Mouse (Mus musculus) neural tube, embryonic 12.5 days (tissue): ENCODE results near the gene Sqstm1. TPM values are rescaled to one million over a fixed set of nuclear protein-coding genes. Genes with fewer than 3 reads are reported as not detected.
"Not testable (repeated sequence)": the region's sequence is repeated elsewhere in the genome, so short reads cannot be mapped to it uniquely, and the experiment has no call there.

ENCODE experiments used
- ATAC-seq: fragments of 200-750 bp; cut with Nextera tagmentation; 2 replicates; pipeline ENCODE4 v1.8.0; 2017; ENCODE audit warnings: low read depth, mild to moderate bottlenecking, moderate TSS enrichment, moderate library complexity; ENCODE audit not compliant: low FRiP score
- H3K27ac ChIP-seq: fragments of 300-500 bp; sonication (generic); 2 replicates; pipeline ENCODE4 v1.5.1; 2016
- H3K27me3 ChIP-seq: fragments of 300-500 bp; sonication (generic); replicated peaks from 2 replicates; pipeline ENCODE4 v1.6.1; 2016; ENCODE audit warnings: mild to moderate bottlenecking
- H3K36me3 ChIP-seq: fragments of 300-500 bp; sonication (generic); 2 replicates; pipeline ENCODE4 v1.6.1; 2016; ENCODE audit warnings: mild to moderate bottlenecking
- H3K4me1 ChIP-seq: fragments of 300-500 bp; sonication (generic); 2 replicates; pipeline ENCODE4 v1.6.1; 2016
- H3K4me2 ChIP-seq: fragments of 300-500 bp; sonication (generic); replicated peaks from 2 replicates; pipeline ENCODE4 v1.6.1; 2016; ENCODE audit warnings: mild to moderate bottlenecking
- H3K4me3 ChIP-seq: fragments of 300-500 bp; sonication (generic); 2 replicates; pipeline ENCODE4 v1.5.1; 2016
- H3K9ac ChIP-seq: fragments of 300-500 bp; sonication (generic); 2 replicates; pipeline ENCODE4 v1.6.1; 2016; ENCODE audit warnings: mild to moderate bottlenecking
- H3K9me3 ChIP-seq: fragments of 300-500 bp; sonication (generic); 2 replicates; pipeline ENCODE4 v1.6.1; 2016; ENCODE audit warnings: mild to moderate bottlenecking
- WGBS: fragments of 180-500 bp; shearing (Covaris S2); methylation state at CpG from one replicate; pipeline ENCODE4 v1.1.7; 2016; 5-methylcytosine and 5-hydroxymethylcytosine counted together
- polyA plus RNA-seq: library from polyadenylated mRNA; unstranded; fragments of >200 nt; fragmentation: Nextera tagmentation; extraction: Ambion mirVana; gene quantifications from 2 replicates; pipeline ENCODE4 v1.2.1, GENCODE M21; 2016

Sqstm1 gene
- polyA plus RNA-seq, 1 experiment from 2014 or later: 241 TPM

DNA sequence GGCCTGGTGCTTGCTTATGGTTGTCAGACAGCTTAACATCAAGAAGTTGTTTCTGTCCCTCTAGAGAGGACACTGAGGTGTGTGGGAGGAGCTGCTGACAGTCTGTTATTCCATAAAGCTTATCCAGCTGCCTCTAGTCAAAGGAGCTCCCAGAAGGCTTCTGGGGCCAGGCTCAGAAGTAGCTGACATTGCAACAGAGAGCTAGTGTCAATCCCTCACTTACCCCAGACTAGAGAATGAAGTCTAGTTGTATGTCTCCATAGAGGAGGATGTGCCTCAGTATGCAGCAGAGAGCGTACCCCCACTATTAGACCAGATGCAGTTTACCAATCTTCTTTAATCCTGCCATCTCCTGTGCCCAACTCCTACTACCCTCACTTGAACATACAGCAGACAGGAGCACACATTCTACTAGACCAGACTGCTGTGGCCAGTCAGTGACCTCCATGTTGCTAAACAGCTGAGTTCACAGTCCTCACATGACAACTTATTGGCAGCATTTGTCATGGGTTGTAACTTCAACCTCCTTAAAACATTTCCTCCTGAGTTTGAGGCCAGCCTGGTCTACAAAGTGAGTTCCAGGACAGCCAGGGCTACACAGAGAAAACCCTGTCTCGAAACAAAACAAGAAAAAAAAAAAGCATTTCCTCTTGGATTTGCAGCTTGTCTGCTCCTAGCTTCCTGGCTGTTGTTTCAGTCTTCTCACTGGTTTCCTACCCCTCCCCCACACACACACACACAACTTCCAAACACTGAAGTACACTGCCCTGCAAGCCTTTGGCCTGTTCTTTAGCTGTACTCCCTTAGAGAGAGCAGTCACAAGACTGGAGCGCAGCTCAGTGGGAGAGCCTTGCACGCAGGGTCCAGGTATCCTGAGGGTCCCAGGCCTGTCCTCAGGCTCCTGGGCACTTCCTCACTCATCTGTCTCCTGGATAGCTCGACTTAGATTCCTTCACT, 31.8 kb downstream of the Sqstm1 start:
- Histone ChIP-seq H3K4me3 (no peak overlapping the region), H3K36me3 (peaks cover 39% of the 10 kb centered on the region), H3K9me3 (no peaks in the 10 kb centered on the region), H3K9ac (no peak overlapping the region), H3K4me1 (peaks cover 6% of the 10 kb centered on the region), H3K27ac (no peak overlapping the region), H3K27me3 (no peaks in the 10 kb centered on the region), H3K4me2 (no peak overlapping the region)
- WGBS: 85% methylated on average over 5 of the region's 5 CpGs
- ATAC-seq: no peak

DNA sequence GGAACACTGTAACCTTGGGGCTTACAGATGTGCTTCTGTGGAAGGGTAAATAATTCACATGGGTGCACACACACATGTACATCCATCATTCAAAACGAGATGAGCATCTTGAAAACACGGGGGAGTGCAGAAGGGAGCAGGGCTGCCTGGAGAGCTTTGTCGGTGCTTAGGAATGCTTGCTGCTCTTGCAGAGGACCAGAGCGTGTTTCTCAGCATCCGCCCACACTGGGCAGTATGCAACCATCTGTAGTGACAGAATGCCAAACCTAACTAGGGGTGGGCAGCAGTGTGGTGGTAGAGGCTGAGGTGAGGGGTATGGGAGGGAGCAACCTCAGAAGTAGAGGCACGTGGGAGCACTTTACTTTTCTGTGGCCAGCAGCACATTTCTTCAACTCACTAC, 33.5 kb downstream of the Sqstm1 start:
- no peak overlapping the region for H3K4me2 ChIP-seq
- no peak overlapping the region for H3K9ac ChIP-seq
- no peak overlapping the region for H3K27ac ChIP-seq
- H3K36me3 ChIP-seq: peaks cover 27% of the 10 kb centered on the region
- no peaks in the 10 kb centered on the region for H3K9me3 ChIP-seq
- 77% methylated on average over 6 of the region's 6 CpGs for WGBS
- H3K27me3 ChIP-seq: no peaks in the 10 kb centered on the region
- peaks cover 6% of the 10 kb centered on the region for H3K4me1 ChIP-seq
- no peak for ATAC-seq
- H3K4me3 ChIP-seq: no peak overlapping the region

DNA sequence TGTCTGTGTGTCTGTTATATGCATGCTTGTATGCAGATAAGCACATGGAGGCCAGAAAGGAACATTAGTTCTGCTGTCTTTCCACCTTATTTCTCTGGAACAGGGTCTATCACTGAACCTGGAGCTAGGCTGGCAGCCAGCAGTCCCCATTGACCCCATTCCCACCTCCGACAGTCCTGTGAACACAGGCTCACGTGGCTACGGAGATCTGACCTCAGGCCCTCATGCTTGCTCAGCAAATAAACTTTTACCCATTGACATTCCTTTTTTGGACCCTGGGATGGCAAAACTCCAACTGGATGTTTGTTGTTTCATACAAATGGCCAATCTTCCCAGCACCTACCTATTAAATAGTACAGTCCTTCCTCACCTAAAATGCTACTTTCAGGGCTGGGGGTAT, 34.3 kb downstream of the Sqstm1 start:
- peaks cover 30% of the 10 kb centered on the region for H3K36me3 ChIP-seq
- H3K9ac ChIP-seq: no peak overlapping the region
- no peak overlapping the region for H3K27ac ChIP-seq
- no peaks in the 10 kb centered on the region for H3K9me3 ChIP-seq
- no peak overlapping the region for H3K4me3 ChIP-seq
- no peaks in the 10 kb centered on the region for H3K27me3 ChIP-seq
- ATAC-seq: no peak
- no peak overlapping the region for H3K4me2 ChIP-seq
- H3K4me1 ChIP-seq: peaks cover 6% of the 10 kb centered on the region
- WGBS: 87% methylated on average over 3 of the region's 3 CpGs

DNA sequence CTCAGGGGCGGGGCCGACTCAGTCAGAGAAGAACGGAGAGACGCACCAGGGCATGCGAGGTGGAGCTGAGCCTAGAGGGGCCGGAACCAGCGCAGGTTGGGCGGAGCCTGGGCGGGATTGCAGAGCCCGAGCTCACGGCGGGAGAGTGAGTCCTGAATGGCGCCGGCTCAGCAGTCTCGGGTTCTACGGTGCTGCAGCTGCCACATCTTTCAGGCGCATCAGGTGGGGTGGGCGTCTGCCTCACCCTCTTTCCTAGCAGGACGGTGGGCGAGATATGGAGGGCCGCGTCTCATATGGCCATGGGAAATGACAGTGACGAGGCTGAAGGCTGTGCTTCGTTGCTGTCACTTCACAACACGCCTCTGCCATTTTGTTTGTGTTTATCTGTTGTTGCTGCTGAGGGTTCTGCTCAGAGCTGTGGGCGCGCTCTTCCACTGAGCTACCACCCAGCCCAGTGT, 35.9 kb downstream of the Sqstm1 start:
- no peaks in the 10 kb centered on the region for H3K27me3 ChIP-seq
- H3K9ac ChIP-seq: peak overlapping the region; percentile 65
- ATAC-seq: peak; percentile 99
- H3K4me1 ChIP-seq: peaks cover 6% of the 10 kb centered on the region
- 0% methylated on average over 27 of the region's 27 CpGs for WGBS
- peak overlapping the region; percentile 66 for H3K4me3 ChIP-seq
- H3K9me3 ChIP-seq: no peaks in the 10 kb centered on the region
- peaks cover 40% of the 10 kb centered on the region for H3K36me3 ChIP-seq
- H3K4me2 ChIP-seq: peak overlapping the region; percentile 74
- peak overlapping the region; percentile 22; the same call in 1 of the 2 replicates for H3K27ac ChIP-seq

DNA sequence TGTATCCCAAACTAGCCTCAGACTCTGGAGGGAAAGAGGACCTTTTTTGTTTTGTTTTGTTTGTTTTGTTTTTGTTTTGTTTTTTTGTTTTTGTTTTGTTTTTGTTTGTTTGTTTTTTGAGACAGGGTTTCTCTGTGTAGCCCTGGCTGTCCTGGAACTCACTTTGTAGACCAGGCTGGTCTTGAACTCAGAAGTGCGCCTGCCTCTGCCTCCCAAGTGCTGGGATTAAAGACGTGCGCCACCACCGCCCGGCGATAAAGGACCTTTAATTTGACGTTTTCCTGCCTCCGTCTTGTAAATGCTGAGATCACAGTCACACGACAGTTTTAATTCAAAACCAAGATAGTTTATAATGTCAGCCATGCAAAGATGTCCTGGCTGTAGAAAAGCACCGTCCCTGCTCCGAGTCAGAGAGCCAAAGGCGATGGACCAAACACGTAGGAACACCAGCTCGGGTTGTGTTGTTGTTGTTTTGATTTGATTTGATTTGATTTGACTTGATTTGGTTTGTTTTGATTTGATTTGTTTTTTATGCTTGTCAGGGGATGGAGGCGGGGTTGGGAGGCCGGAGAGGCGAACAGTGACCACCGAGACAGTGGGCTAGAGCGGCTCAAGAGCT, 36.4 kb downstream of the Sqstm1 start, which contains the start of gene Mrnip:
TSS of gene Mrnip (plus strand) at position 334 of the 619 bp plus-strand sequence.
- not testable (repeated sequence) for H3K9me3 ChIP-seq, H3K27me3 ChIP-seq, H3K4me1 ChIP-seq
- 6% methylated on average over 19 of the region's 19 CpGs for WGBS
- Histone ChIP-seq H3K27ac (peak within 1 kb of the TSS; percentile 22; the same call in 1 of the 2 replicates), H3K4me3 (peak within 1 kb of the TSS; percentile 66), H3K4me2 (peak within 1 kb of the TSS; percentile 74), H3K9ac (peak within 1 kb of the TSS; percentile 65), H3K36me3 (peaks cover 46% of the 10 kb centered on the region)
- ATAC-seq: peak; percentile 35

DNA sequence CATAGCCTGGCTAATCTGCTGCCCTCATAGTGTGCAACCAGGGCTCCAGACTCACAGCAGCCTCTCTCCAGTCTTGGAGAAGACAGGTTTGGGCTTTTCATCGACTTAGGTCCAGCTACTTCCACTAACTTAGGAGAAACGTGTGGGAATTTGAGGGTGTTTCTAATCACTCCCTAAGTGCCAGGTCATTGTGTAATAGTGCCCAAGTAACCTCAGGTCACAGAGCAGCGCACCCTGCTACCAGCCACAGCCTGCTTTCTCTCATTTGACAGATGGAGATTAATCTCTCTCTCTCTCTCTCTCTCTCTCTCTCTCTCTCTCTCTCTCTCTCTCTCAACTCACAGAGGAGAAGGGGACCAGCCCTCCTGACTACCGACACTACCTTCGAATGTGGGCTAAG, 42.3 kb downstream of the Sqstm1 start:
- no peak overlapping the region for H3K9ac ChIP-seq
- peaks cover 64% of the 10 kb centered on the region for H3K36me3 ChIP-seq
- H3K9me3 ChIP-seq: no peaks in the 10 kb centered on the region
- no peaks in the 10 kb centered on the region for H3K4me1 ChIP-seq
- WGBS: 88% methylated on average over 5 of the region's 5 CpGs
- no peaks in the 10 kb centered on the region for H3K27me3 ChIP-seq
- no peak overlapping the region for H3K27ac ChIP-seq
- no peak overlapping the region for H3K4me2 ChIP-seq
- no peak for ATAC-seq
- no peak overlapping the region for H3K4me3 ChIP-seq

DNA sequence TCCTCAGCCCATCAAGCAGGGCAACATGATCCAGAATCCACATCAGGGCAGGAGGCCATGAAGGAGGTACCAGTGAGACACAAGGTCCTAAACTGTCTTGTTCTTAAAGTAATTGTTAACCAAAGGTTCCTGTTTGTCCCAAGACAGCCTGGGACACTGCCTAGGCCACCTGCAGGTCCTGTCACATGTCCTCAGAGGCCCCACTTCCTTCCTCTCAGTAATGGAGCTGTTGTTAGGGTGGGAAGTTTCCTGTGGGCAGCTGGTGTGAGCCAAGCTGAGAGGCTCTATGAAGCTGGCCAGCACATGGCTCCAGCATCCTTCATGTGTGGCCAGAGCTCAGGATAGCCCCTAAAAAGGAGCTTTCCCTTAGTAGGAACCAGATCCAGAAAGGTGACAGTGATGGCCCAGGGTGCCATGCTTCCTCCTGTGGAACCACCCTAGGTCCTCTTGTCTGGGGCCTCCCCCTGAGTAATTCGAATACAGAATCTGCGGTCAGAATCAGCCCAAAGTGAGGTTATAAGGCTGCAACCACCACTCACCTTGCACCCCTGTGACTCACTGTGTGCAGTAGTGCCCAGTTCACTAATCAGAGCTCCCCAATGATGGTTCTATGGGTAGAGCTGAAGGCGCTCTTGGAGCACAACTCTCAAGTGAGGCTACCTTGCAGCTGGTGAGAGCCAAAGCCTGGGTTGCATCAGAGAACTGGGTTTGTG, 48.1 kb downstream of the Sqstm1 start:
- ATAC-seq: no peak
- WGBS: 98% methylated on average over 3 of the region's 3 CpGs
- H3K9ac ChIP-seq: no peak overlapping the region
- H3K27ac ChIP-seq: no peak overlapping the region
- no peak overlapping the region for H3K4me2 ChIP-seq
- H3K4me3 ChIP-seq: no peak overlapping the region
- H3K4me1 ChIP-seq: no peaks in the 10 kb centered on the region
- H3K9me3 ChIP-seq: no peaks in the 10 kb centered on the region
- peaks cover 75% of the 10 kb centered on the region for H3K36me3 ChIP-seq
- no peaks in the 10 kb centered on the region for H3K27me3 ChIP-seq

DNA sequence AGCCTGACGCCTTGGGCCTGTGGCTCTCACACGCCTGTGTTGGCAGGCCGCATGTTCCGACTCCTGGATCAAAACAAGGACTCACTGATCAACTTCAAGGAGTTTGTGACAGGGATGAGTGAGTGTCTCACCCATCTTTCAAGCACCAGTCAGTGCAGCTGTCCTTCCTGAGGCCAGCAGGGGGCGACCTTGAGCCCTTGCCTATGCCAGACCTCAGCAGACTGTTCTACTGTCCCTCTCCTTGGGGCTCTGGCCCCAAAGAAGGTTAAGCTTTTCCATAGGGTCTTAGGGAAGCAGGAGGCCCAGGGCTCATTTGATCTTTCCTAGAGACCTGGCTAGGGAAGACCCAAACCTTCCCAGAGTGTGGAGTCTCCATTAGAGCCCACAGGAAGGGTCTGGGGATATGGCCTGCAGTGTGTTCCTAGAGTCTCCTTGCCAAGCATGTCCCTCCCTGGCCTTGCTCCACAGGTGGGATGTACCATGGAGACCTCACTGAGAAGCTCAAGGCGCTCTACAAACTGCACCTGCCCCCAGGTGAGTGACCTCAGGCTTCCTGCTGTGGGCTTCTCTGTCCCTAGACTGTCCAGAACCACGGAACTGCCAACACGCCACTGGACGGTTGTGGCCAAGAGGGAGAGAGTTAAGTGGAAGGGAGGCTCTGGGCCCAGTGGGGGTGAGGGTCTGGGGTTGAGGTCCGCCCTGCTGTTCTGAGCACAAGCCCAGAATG, 48.9 kb downstream of the Sqstm1 start:
- H3K4me2 ChIP-seq: no peak overlapping the region
- WGBS: 67% methylated on average over 10 of the region's 10 CpGs
- no peaks in the 10 kb centered on the region for H3K9me3 ChIP-seq
- H3K36me3 ChIP-seq: peaks cover 82% of the 10 kb centered on the region
- no peak overlapping the region for H3K4me3 ChIP-seq
- no peak overlapping the region for H3K9ac ChIP-seq
- H3K27me3 ChIP-seq: no peaks in the 10 kb centered on the region
- H3K4me1 ChIP-seq: no peaks in the 10 kb centered on the region
- ATAC-seq: 0 out of 2 replicates have a peak, but pooled peaks have one; percentile 34
- no peak overlapping the region for H3K27ac ChIP-seq

DNA sequence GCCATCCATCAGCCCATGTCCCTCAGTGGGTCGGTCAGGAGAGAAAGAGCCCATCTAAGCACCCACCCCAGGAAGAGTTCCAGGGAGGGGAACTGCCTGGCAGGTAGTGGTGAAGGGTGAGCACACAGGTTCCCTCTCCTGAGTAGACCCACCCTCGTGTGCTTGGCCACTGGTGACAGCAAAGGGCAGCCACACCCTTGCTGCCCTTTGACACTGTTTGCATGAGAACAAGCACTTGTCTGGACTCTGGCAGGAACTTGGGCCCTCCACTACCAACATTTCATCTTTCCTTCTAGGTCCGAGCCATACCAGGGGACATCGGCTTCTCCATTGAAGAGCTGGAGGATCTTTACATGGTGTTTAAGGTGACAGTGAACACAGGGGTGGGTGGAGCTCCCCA, 51.3 kb downstream of the Sqstm1 start:
- H3K36me3 ChIP-seq: peaks cover 90% of the 10 kb centered on the region
- H3K4me2 ChIP-seq: no peak overlapping the region
- H3K4me1 ChIP-seq: no peaks in the 10 kb centered on the region
- ATAC-seq: no peak
- H3K27ac ChIP-seq: no peak overlapping the region
- H3K9me3 ChIP-seq: no peaks in the 10 kb centered on the region
- H3K4me3 ChIP-seq: no peak overlapping the region
- H3K27me3 ChIP-seq: no peaks in the 10 kb centered on the region
- WGBS: 82% methylated on average over 4 of the region's 4 CpGs
- H3K9ac ChIP-seq: no peak overlapping the region

DNA sequence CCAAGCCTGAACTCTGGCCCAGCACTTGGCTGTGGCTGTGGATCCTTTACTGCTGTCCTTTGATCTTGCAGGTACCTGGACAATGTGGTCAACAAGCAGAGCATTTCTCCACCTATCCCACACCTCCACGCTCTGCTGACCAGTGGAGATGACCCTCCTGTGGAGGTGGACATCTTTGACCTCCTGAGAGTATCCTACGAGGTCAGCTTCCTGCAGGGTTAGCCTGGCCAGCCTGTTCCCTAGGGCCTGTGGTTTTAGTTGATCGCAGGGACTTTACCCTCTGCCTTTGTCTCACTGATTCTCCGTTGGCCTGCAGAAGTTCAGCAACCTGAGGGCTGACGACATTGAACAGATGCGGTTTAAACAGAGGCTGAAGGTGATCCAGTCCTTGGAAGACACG, 52.3 kb downstream of the Sqstm1 start:
- Histone ChIP-seq H3K9ac (no peak overlapping the region), H3K9me3 (no peaks in the 10 kb centered on the region), H3K27me3 (no peaks in the 10 kb centered on the region), H3K4me3 (no peak overlapping the region), H3K4me2 (no peak overlapping the region), H3K27ac (no peak overlapping the region), H3K4me1 (no peaks in the 10 kb centered on the region), H3K36me3 (peaks cover 93% of the 10 kb centered on the region)
- ATAC-seq: no peak
- 91% methylated on average over 7 of the region's 7 CpGs for WGBS

DNA sequence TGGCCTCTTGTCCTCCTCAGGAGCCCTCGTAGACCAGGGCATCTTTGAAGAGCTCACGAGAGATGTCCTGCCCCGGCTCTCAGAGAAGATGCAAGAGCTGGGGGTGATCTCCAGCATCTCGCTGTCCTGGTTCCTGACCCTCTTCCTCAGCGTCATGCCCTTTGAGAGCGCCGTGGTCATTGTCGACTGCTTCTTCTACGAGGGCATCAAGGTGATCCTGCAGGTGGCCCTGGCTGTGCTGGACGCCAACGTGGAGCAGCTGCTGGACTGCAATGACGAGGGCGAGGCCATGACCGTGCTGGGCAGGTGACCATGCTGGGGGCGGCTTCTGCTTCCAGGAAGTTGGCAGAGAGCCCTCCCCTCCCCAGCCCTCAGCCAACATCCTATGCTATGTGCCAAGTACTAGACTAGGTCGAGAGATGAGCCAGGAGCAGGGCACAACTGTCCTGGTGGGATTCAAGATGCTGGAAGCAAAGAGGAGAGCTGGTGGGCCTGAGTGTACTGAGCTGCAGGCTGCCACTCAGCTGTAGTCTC, 53.8 kb downstream of the Sqstm1 start:
- H3K9ac ChIP-seq: no peak overlapping the region
- ATAC-seq: no peak
- H3K27ac ChIP-seq: no peak overlapping the region
- H3K4me3 ChIP-seq: no peak overlapping the region
- no peaks in the 10 kb centered on the region for H3K4me1 ChIP-seq
- H3K36me3 ChIP-seq: peaks cover 95% of the 10 kb centered on the region
- no peaks in the 10 kb centered on the region for H3K9me3 ChIP-seq
- H3K27me3 ChIP-seq: no peaks in the 10 kb centered on the region
- WGBS: 96% methylated on average over 16 of the region's 16 CpGs
- no peak overlapping the region for H3K4me2 ChIP-seq
